Mouse (Mus musculus): Measurements from ENCODE around the gene Aunip. TPM values are rescaled to one million over a fixed set of nuclear protein-coding genes. Genes with fewer than 3 reads are reported as not detected.

The Aunip gene
- total RNA-seq, 2 experiments from 2014 or later: 24.2 to 25.6 TPM

Other genes starting within 250 kb of the Aunip start
- gene Pdik1l, start 223.1 kb upstream of the Aunip start, total RNA-seq (2014; fragmentation: Nextera tagmentation): 17.6 and 18.5 TPM in 2 replicates
- 35.4 and 41.7 TPM in 2 replicates for gene Pdik1l, start 223.1 kb upstream of the Aunip start, total RNA-seq (2017)
- not detected in 2 replicates for gene Trim63, start 195.9 kb upstream of the Aunip start, total RNA-seq (2014; fragmentation: Nextera tagmentation)
- not detected in 2 replicates for gene Trim63, start 195.9 kb upstream of the Aunip start, total RNA-seq (2017)
- not detected in 2 replicates for gene Slc30a2, start 167.8 kb upstream of the Aunip start, total RNA-seq (2014; fragmentation: Nextera tagmentation)
- not detected in 2 replicates for gene Slc30a2, start 167.8 kb upstream of the Aunip start, total RNA-seq (2017)
- gene Extl1, start 127.1 kb upstream of the Aunip start, total RNA-seq (2014; fragmentation: Nextera tagmentation): not detected in 2 replicates
- not detected in 2 replicates for gene Extl1, start 127.1 kb upstream of the Aunip start, total RNA-seq (2017)
- gene Pafah2, start 114.7 kb upstream of the Aunip start, total RNA-seq (2014; fragmentation: Nextera tagmentation): 10.5 and 22.1 TPM in 2 replicates
- gene Pafah2, start 114.7 kb upstream of the Aunip start, total RNA-seq (2017): 10.4 and 10.6 TPM in 2 replicates
- 878 and 904 TPM in 2 replicates for gene Stmn1, start 42.7 kb upstream of the Aunip start, total RNA-seq (2014; fragmentation: Nextera tagmentation)
- 966 and 982 TPM in 2 replicates for gene Stmn1, start 42.7 kb upstream of the Aunip start, total RNA-seq (2017)
- 11.2 and 12.9 TPM in 2 replicates for gene Paqr7, start 14.3 kb upstream of the Aunip start, total RNA-seq (2014; fragmentation: Nextera tagmentation)
- 9.5 and 12.8 TPM in 2 replicates for gene Paqr7, start 14.3 kb upstream of the Aunip start, total RNA-seq (2017)
- gene Mtfr1l, start 24.4 kb downstream of the Aunip start, total RNA-seq (2014; fragmentation: Nextera tagmentation): 64.6 and 67.4 TPM in 2 replicates
- 52.0 and 54.8 TPM in 2 replicates for gene Mtfr1l, start 24.4 kb downstream of the Aunip start, total RNA-seq (2017)
- 32.4 and 32.8 TPM in 2 replicates for gene Selenon, start 41.2 kb downstream of the Aunip start, total RNA-seq (2014; fragmentation: Nextera tagmentation)
- 3.2 and 6.9 TPM in 2 replicates for gene Selenon, start 41.2 kb downstream of the Aunip start, total RNA-seq (2017)
- gene Man1c1, start 193.3 kb downstream of the Aunip start, total RNA-seq (2014; fragmentation: Nextera tagmentation): 9.5 and 11.6 TPM in 2 replicates
- 4.8 and 5.1 TPM in 2 replicates for gene Man1c1, start 193.3 kb downstream of the Aunip start, total RNA-seq (2017)

Measured in granulocyte monocyte progenitor cell, adult 5-6 weeks (primary cell).